Mouse (Mus musculus) right cerebral cortex, postnatal 14 days (tissue): ENCODE measurements around the gene Zfp599.

Experiments used
- DNase-seq: peaks from one replicate; pipeline ENCODE4 v3.0.0; 2022

Zfp599 gene

GRCm38 (mm10) chr9:22217858-22218493 is 41.7 kb downstream of the Zfp599 start:
- DNase-seq: no peak

GRCm38 (mm10) chr9:22216705-22217104 is 43.0 kb downstream of the Zfp599 start:
- no peak for DNase-seq

GRCm38 (mm10) chr9:22214549-22214948 is 45.1 kb downstream of the Zfp599 start:
- no peak for DNase-seq

GRCm38 (mm10) chr9:22213785-22214194 is 45.9 kb downstream of the Zfp599 start:
- no peak for DNase-seq
